Mouse (Mus musculus) limb, embryonic 14.5 days (tissue): Measurements from ENCODE around the gene Negr1. TPM values are rescaled to one million over a fixed set of nuclear protein-coding genes. Genes with fewer than 3 reads are reported as not detected.

Source experiments
- ATAC-seq: fragments of 200-750 bp; cut with Nextera tagmentation; 2 replicates; pipeline ENCODE4 v1.8.0; 2017; ENCODE audit warnings: low read depth, moderate number of reproducible peaks, moderate TSS enrichment; ENCODE audit not compliant: low FRiP score
- DNase-seq: peaks from one replicate; pipeline ENCODE4 v3.0.0-alpha.2; 2015; ENCODE audit warnings: low spot score
- H3K27ac ChIP-seq: fragments of 300-500 bp; sonication (generic); replicated peaks from 2 replicates; pipeline ENCODE4 v1.5.1; 2014; ENCODE audit warnings: low read depth, mild to moderate bottlenecking, low read length, moderate library complexity, mixed read lengths
- H3K27me3 ChIP-seq: fragments of 300-500 bp; sonication (generic); 2 replicates; pipeline ENCODE4 v1.6.1; 2014; ENCODE audit warnings: low read length, mixed read lengths; ENCODE audit not compliant: control insufficient read depth, insufficient read depth
- H3K36me3 ChIP-seq: fragments of 300-500 bp; sonication (generic); 2 replicates; pipeline ENCODE4 v1.6.1; 2014; ENCODE audit warnings: mild to moderate bottlenecking, low read length, moderate library complexity, mixed read lengths; ENCODE audit not compliant: control insufficient read depth, insufficient read depth
- H3K4me1 ChIP-seq: fragments of 300-500 bp; sonication (generic); 2 replicates; pipeline ENCODE4 v1.6.1; 2014; ENCODE audit warnings: antibody characterized with exemption, low read length, mixed read lengths; ENCODE audit not compliant: control insufficient read depth, insufficient read depth
- H3K4me2 ChIP-seq: fragments of 300-500 bp; sonication (generic); replicated peaks from 2 replicates; pipeline ENCODE4 v1.6.1; 2014; ENCODE audit warnings: low read depth, mild to moderate bottlenecking, low read length, moderate library complexity; ENCODE audit not compliant: severe bottlenecking
- H3K4me3 ChIP-seq: fragments of 300-500 bp; sonication (generic); replicated peaks from 2 replicates; pipeline ENCODE4 v1.5.1; 2014; ENCODE audit warnings: low read length
- H3K9ac ChIP-seq: fragments of 300-500 bp; sonication (generic); 2 replicates; pipeline ENCODE4 v1.6.1; 2014; ENCODE audit warnings: mild to moderate bottlenecking, low read depth, low read length, moderate library complexity; ENCODE audit not compliant: severe bottlenecking
- H3K9me3 ChIP-seq: fragments of 300-500 bp; sonication (generic); 2 replicates; pipeline ENCODE4 v1.6.1; 2016; ENCODE audit warnings: low read length; ENCODE audit not compliant: control insufficient read depth
- POLR2A ChIP-seq: fragments of 200-500 bp; IDR thresholded peaks from 2 replicates; pipeline ENCODE4 v1.8.0; 2012; ENCODE audit warnings: inconsistent platforms, mild to moderate bottlenecking, moderate library complexity, borderline replicate concordance; ENCODE audit not compliant: insufficient read depth, insufficient read length; ENCODE audit errors: extremely low read depth
- WGBS: fragments of 180-500 bp; shearing (Covaris S2); extraction: QIAGEN DNeasy Blood & Tissue Kit; methylation state at CpG from one replicate; pipeline ENCODE4 v1.1.7; 2014; 5-methylcytosine and 5-hydroxymethylcytosine counted together
- polyA plus RNA-seq, 2 experiments: library from polyadenylated mRNA; depleted of rRNA in 1 of 2; stranded (reverse) in 1 of 2; unstranded in 1 of 2; fragments of >200 nt; fragmentation: Nextera tagmentation in 1 of 2; extraction: Ambion mirVana in 1 of 2; gene quantifications; 2 replicates each; pipeline versions ENCODE4 v1.2.1 to v1.2.3; 2012 to 2014

Negr1 gene
- polyA plus RNA-seq, 2 experiments, result 5.1 to 6.2 TPM

GRCm38 (mm10) chr3:157224920-157225319 is 663.3 kb downstream of the Negr1 start:
- no peaks in the 10 kb centered on the region for H3K9me3 ChIP-seq
- H3K4me1 ChIP-seq, result no peaks in the 10 kb centered on the region
- no peak for ATAC-seq
- no peaks in the 10 kb centered on the region for H3K27me3 ChIP-seq
- 49% methylated on average over 4 of the region's 4 CpGs for WGBS
- H3K9ac ChIP-seq, result no peak overlapping the region
- H3K4me3 ChIP-seq, result no peak overlapping the region
- H3K36me3 ChIP-seq, result no peaks in the 10 kb centered on the region
- no peak for DNase-seq
- TF ChIP-seq POLR2A, result no peak
- no peak overlapping the region for H3K27ac ChIP-seq
- H3K4me2 ChIP-seq, result no peak overlapping the region

GRCm38 (mm10) chr3:157232723-157233122 is 671.1 kb downstream of the Negr1 start:
- Histone ChIP-seq H3K9ac (no peak overlapping the region), H3K27ac (no peak overlapping the region), H3K4me3 (no peak overlapping the region), H3K27me3 (no peaks in the 10 kb centered on the region), H3K9me3 (no peaks in the 10 kb centered on the region), H3K4me2 (no peak overlapping the region), H3K4me1 (no peaks in the 10 kb centered on the region), H3K36me3 (no peaks in the 10 kb centered on the region)
- WGBS, result 26% methylated on average over 5 of the region's 5 CpGs
- TF ChIP-seq POLR2A, result no peak
- DNase-seq, result peak; percentile 51
- no peak for ATAC-seq

GRCm38 (mm10) chr3:157240240-157240639 is 678.6 kb downstream of the Negr1 start:
- H3K9me3 ChIP-seq, result no peaks in the 10 kb centered on the region
- no peak overlapping the region for H3K4me3 ChIP-seq
- no peak for DNase-seq
- H3K27ac ChIP-seq, result no peak overlapping the region
- no peak overlapping the region for H3K9ac ChIP-seq
- no peaks in the 10 kb centered on the region for H3K36me3 ChIP-seq
- WGBS, result 88% methylated on average over 1 of the region's 1 CpGs
- no peak for TF ChIP-seq POLR2A
- no peaks in the 10 kb centered on the region for H3K4me1 ChIP-seq
- H3K27me3 ChIP-seq, result no peaks in the 10 kb centered on the region
- no peak overlapping the region for H3K4me2 ChIP-seq
- no peak for ATAC-seq

GRCm38 (mm10) chr3:157255446-157255845 is 693.9 kb downstream of the Negr1 start:
- Histone ChIP-seq H3K27me3 (no peaks in the 10 kb centered on the region), H3K27ac (no peak overlapping the region), H3K4me1 (no peaks in the 10 kb centered on the region), H3K9me3 (no peaks in the 10 kb centered on the region), H3K4me3 (no peak overlapping the region), H3K36me3 (no peaks in the 10 kb centered on the region), H3K9ac (no peak overlapping the region), H3K4me2 (no peak overlapping the region)
- TF ChIP-seq POLR2A, result no peak
- DNase-seq, result no peak
- no peak for ATAC-seq
- WGBS, result 29% methylated on average over 1 of the region's 1 CpGs

- no peak overlapping the region for H3K27ac ChIP-seq
- no peaks in the 10 kb centered on the region for H3K4me1 ChIP-seq
- H3K27me3 ChIP-seq, result no peaks in the 10 kb centered on the region
- no peak overlapping the region for H3K9ac ChIP-seq
- no peak for DNase-seq
- TF ChIP-seq POLR2A, result no peak
- no peak for ATAC-seq
- H3K36me3 ChIP-seq, result no peaks in the 10 kb centered on the region
- H3K4me2 ChIP-seq, result no peak overlapping the region
- 32% methylated on average over 3 of the region's 3 CpGs for WGBS
- H3K9me3 ChIP-seq, result no peaks in the 10 kb centered on the region
- H3K4me3 ChIP-seq, result no peak overlapping the region
These were observed 694.3 kb downstream of the Negr1 start for GRCm38 (mm10) chr3:157255863-157256262.

- 50% methylated on average over 4 of the region's 4 CpGs for WGBS
- H3K4me3 ChIP-seq, result no peak overlapping the region
- H3K4me1 ChIP-seq, result no peaks in the 10 kb centered on the region
- TF ChIP-seq POLR2A, result no peak
- no peak overlapping the region for H3K9ac ChIP-seq
- no peak overlapping the region for H3K27ac ChIP-seq
- H3K9me3 ChIP-seq, result no peaks in the 10 kb centered on the region
- H3K36me3 ChIP-seq, result no peaks in the 10 kb centered on the region
- ATAC-seq, result no peak
- no peak for DNase-seq
- no peaks in the 10 kb centered on the region for H3K27me3 ChIP-seq
- no peak overlapping the region for H3K4me2 ChIP-seq
These were observed 707.1 kb downstream of the Negr1 start for GRCm38 (mm10) chr3:157268742-157269141.
